Mouse (Mus musculus): ENCODE data around the gene Cfap65. TPM values are rescaled to one million over a fixed set of nuclear protein-coding genes. Genes with fewer than 3 reads are reported as not detected.

The Cfap65 gene
- polyA plus RNA-seq, 1 experiment from 2014 or later: 0.25 TPM

GRCm38 (mm10) chr1:74857201-74857600, 78.2 kb downstream of the Cfap65 start:
- peaks cover 63% of the 10 kb centered on the region for H3K4me1 ChIP-seq
- H3K4me3 ChIP-seq: peak overlapping the region; percentile 76; the same call in 1 of the 2 replicates
- H3K36me3 ChIP-seq (replicated peaks): no peaks in the 10 kb centered on the region
- no peak overlapping the region for H3K27ac ChIP-seq
- DNase-seq (ENCODE audit: extremely low spot score, low spot score): no peak
- no peaks in the 10 kb centered on the region for H3K9me3 ChIP-seq
- peaks cover 90% of the 10 kb centered on the region for H3K27me3 ChIP-seq (ENCODE audit: poor library complexity, severe bottlenecking)
- WGBS: 3% methylated on average over 20 of the region's 20 CpGs

GRCm38 (mm10) chr1:74856791-74857190, 78.6 kb downstream of the Cfap65 start:
- H3K9me3 ChIP-seq: no peaks in the 10 kb centered on the region
- WGBS: 0% methylated on average over 7 of the region's 7 CpGs
- peak overlapping the region; percentile 76 for H3K4me3 ChIP-seq
- H3K27ac ChIP-seq: no peak overlapping the region
- H3K27me3 ChIP-seq (ENCODE audit: poor library complexity, severe bottlenecking): peaks cover 94% of the 10 kb centered on the region
- H3K36me3 ChIP-seq (replicated peaks): no peaks in the 10 kb centered on the region
- DNase-seq (ENCODE audit: extremely low spot score, low spot score): no peak
- H3K4me1 ChIP-seq: peaks cover 65% of the 10 kb centered on the region

- Histone ChIP-seq H3K27me3 (ENCODE audit: poor library complexity, severe bottlenecking) (peaks cover 98% of the 10 kb centered on the region), H3K4me1 (peaks cover 69% of the 10 kb centered on the region), H3K4me3 (peak overlapping the region; percentile 76), H3K36me3 (replicated peaks) (no peaks in the 10 kb centered on the region), H3K27ac (0 out of 2 replicates have a peak overlapping the region, but pooled peaks have one; percentile 48), H3K9me3 (no peaks in the 10 kb centered on the region)
- 1% methylated on average over 11 of the region's 11 CpGs for WGBS
- no peak for DNase-seq (ENCODE audit: extremely low spot score, low spot score)
These were observed 79.0 kb downstream of the Cfap65 start for GRCm38 (mm10) chr1:74856439-74856720.

GRCm38 (mm10) chr1:74855651-74856438, 79.6 kb downstream of the Cfap65 start:
- peaks cover 100% of the 10 kb centered on the region for H3K27me3 ChIP-seq (ENCODE audit: poor library complexity, severe bottlenecking)
- peak overlapping the region; percentile 83 for H3K27ac ChIP-seq
- peaks cover 74% of the 10 kb centered on the region for H3K4me1 ChIP-seq

GRCm38 (mm10) chr1:74855156-74855555, 80.2 kb downstream of the Cfap65 start:
- H3K36me3 ChIP-seq (replicated peaks): no peaks in the 10 kb centered on the region
- H3K9me3 ChIP-seq: no peaks in the 10 kb centered on the region
- DNase-seq (ENCODE audit: extremely low spot score, low spot score): no peak
- peak overlapping the region; percentile 76 for H3K4me3 ChIP-seq
- H3K4me1 ChIP-seq: peaks cover 81% of the 10 kb centered on the region
- peak overlapping the region; percentile 83 for H3K27ac ChIP-seq
- peaks cover 100% of the 10 kb centered on the region for H3K27me3 ChIP-seq (ENCODE audit: poor library complexity, severe bottlenecking)
- 0% methylated on average over 44 of the region's 48 CpGs for WGBS

More at GRCm38 (mm10) chr1:74855651-74856438, 79.6 kb downstream of the Cfap65 start:
- Histone ChIP-seq H3K9me3 (no peaks in the 10 kb centered on the region), H3K4me3 (peak overlapping the region; percentile 76), H3K36me3 (replicated peaks) (no peaks in the 10 kb centered on the region)
- peak; percentile 49 for DNase-seq (ENCODE audit: extremely low spot score, low spot score)
- WGBS: under 1% methylated on average over 74 of the region's 74 CpGs

- H3K4me3 ChIP-seq: peak within 1 kb of the TSS; percentile 76
These were observed 80.9 kb downstream of the Cfap65 start, which contains the start of gene Cdk5r2 for GRCm38 (mm10) chr1:74854306-74855056. Gene Cdk5r2, plus strand, starts transcription at chr1:74854934.

More at GRCm38 (mm10) chr1:74854306-74855056, 80.9 kb downstream of the Cfap65 start, which contains the start of gene Cdk5r2:
- Histone ChIP-seq H3K4me1 (peaks cover 81% of the 10 kb centered on the region), H3K27ac (peak within 1 kb of the TSS; percentile 83), H3K36me3 (replicated peaks) (no peaks in the 10 kb centered on the region), H3K27me3 (ENCODE audit: poor library complexity, severe bottlenecking) (peaks cover 100% of the 10 kb centered on the region), H3K9me3 (no peaks in the 10 kb centered on the region)
- peak; percentile 89 for DNase-seq (ENCODE audit: extremely low spot score, low spot score)
- WGBS: 3% methylated on average over 39 of the region's 39 CpGs

MicroRNAs within 50 kb of the gene (microRNA counts, 519-probe panel; counts per million panel counts)
- 341 counts per million, percentile 65 among the panel's probes with 10 or more counts for microRNA mmu-miR-375

Small RNAs within 50 kb of the gene (microRNA-seq; reads per million reads assigned to microRNA genes)
- gene Mir375: 479 reads per million, percentile 66 among the genes with 10 or more reads in this experiment

Other genes starting within 250 kb of the Cfap65 start
- 10.4 and 11.5 TPM in 2 replicates for gene Cyp27a1, start 222.0 kb downstream of the Cfap65 start, polyA plus RNA-seq (2016; fragmentation: Nextera tagmentation; extraction: Ambion mirVana)
- gene Prkag3, start 186.4 kb downstream of the Cfap65 start, polyA plus RNA-seq (2016; fragmentation: Nextera tagmentation; extraction: Ambion mirVana): 0.20 TPM in 1 of 2 replicates, not detected in the other
- gene Wnt6, start 163.7 kb downstream of the Cfap65 start, polyA plus RNA-seq (2016; fragmentation: Nextera tagmentation; extraction: Ambion mirVana): 9.1 and 10.6 TPM in 2 replicates
- gene Wnt10a, start 144.1 kb downstream of the Cfap65 start, polyA plus RNA-seq (2016; fragmentation: Nextera tagmentation; extraction: Ambion mirVana): 0.65 and 0.92 TPM in 2 replicates
- 0.22 and 0.25 TPM in 2 replicates for gene Cdk5r2, start 80.7 kb downstream of the Cfap65 start, polyA plus RNA-seq (2016; fragmentation: Nextera tagmentation; extraction: Ambion mirVana)
- gene Fev, start 50.2 kb downstream of the Cfap65 start, polyA plus RNA-seq (2016; fragmentation: Nextera tagmentation; extraction: Ambion mirVana): not detected in 2 replicates
- gene Cryba2, start 42.5 kb downstream of the Cfap65 start, polyA plus RNA-seq (2016; fragmentation: Nextera tagmentation; extraction: Ambion mirVana): not detected in 2 replicates
- gene Ihh, start 16.1 kb upstream of the Cfap65 start, polyA plus RNA-seq (2016; fragmentation: Nextera tagmentation; extraction: Ambion mirVana): 0.10 TPM in 1 of 2 replicates, not detected in the other
- 12.2 and 12.4 TPM in 2 replicates for gene Nhej1, start 189.6 kb upstream of the Cfap65 start, polyA plus RNA-seq (2016; fragmentation: Nextera tagmentation; extraction: Ambion mirVana)
- gene Slc23a3, start 198.3 kb upstream of the Cfap65 start, polyA plus RNA-seq (2016; fragmentation: Nextera tagmentation; extraction: Ambion mirVana): not detected in 2 replicates
- gene Cnppd1, start 207.1 kb upstream of the Cfap65 start, polyA plus RNA-seq (2016; fragmentation: Nextera tagmentation; extraction: Ambion mirVana): 41.0 and 43.6 TPM in 2 replicates
- gene Retreg2, start 207.2 kb upstream of the Cfap65 start, polyA plus RNA-seq (2016; fragmentation: Nextera tagmentation; extraction: Ambion mirVana): 42.0 and 42.7 TPM in 2 replicates
- gene Zfand2b, start 233.0 kb upstream of the Cfap65 start, polyA plus RNA-seq (2016; fragmentation: Nextera tagmentation; extraction: Ambion mirVana): 26.8 and 29.0 TPM in 2 replicates
- 41.9 and 45.4 TPM in 2 replicates for gene Abcb6, start 244.8 kb upstream of the Cfap65 start, polyA plus RNA-seq (2016; fragmentation: Nextera tagmentation; extraction: Ambion mirVana)

Measured in forebrain, embryonic 10.5 days (tissue).